Mouse (Mus musculus) lung, postnatal 0 days (tissue): ENCODE data around the gene Pla2g12b.

Experiments
- CTCF ChIP-seq: IDR thresholded peaks from 2 replicates; pipeline ENCODE4 v1.5.1; 2016; ENCODE audit warnings: antibody characterized with exemption, mild to moderate bottlenecking
- EP300 ChIP-seq: IDR thresholded peaks from 2 replicates; pipeline ENCODE4 v1.6.1; 2016; ENCODE audit warnings: antibody characterized with exemption, mild to moderate bottlenecking, control low read depth

GRCm38 (mm10) chr10:59466626-59467025 is 63.2 kb downstream of the Pla2g12b start:
- TF ChIP-seq EP300 (no peak), CTCF (no peak)
